Mouse (Mus musculus): ENCODE measurements around the gene Tiam1. TPM values are rescaled to one million over a fixed set of nuclear protein-coding genes. Genes with fewer than 3 reads are reported as not detected.

Gene Tiam1
- polyA plus RNA-seq, 1 experiment from 2014 or later: 30.8 TPM

DNA sequence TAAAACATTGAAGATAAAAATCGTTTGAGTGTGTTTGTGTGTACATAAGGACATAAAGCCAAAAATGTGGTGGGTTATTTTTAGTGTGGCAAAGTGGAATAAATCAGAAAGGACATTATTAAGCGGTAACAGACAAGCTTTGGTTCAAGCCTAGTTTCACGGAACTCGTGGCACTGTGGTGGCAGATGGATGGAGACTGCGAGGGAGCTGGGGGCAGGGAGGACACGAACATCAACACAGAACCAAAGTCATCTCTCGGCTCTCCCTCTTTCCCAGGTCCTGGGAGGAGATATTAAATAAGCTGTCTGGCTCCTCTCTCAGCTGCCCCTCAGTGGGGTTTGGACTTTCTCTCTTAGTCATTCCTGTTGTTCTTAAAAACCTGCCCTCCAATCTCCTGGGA lies 215.0 kb downstream of the Tiam1 start:
- Histone ChIP-seq H3K9ac (no peak overlapping the region), H3K4me3 (no peak overlapping the region), H3K9me3 (no peaks in the 10 kb centered on the region), H3K4me2 (no peak overlapping the region), H3K36me3 (replicated peaks) (no peaks in the 10 kb centered on the region), H3K27me3 (replicated peaks) (no peaks in the 10 kb centered on the region), H3K4me1 (peaks cover 10% of the 10 kb centered on the region), H3K27ac (no peak overlapping the region)
- WGBS: 92% methylated on average over 7 of the region's 7 CpGs
- ATAC-seq (replicated peaks): no peak

DNA sequence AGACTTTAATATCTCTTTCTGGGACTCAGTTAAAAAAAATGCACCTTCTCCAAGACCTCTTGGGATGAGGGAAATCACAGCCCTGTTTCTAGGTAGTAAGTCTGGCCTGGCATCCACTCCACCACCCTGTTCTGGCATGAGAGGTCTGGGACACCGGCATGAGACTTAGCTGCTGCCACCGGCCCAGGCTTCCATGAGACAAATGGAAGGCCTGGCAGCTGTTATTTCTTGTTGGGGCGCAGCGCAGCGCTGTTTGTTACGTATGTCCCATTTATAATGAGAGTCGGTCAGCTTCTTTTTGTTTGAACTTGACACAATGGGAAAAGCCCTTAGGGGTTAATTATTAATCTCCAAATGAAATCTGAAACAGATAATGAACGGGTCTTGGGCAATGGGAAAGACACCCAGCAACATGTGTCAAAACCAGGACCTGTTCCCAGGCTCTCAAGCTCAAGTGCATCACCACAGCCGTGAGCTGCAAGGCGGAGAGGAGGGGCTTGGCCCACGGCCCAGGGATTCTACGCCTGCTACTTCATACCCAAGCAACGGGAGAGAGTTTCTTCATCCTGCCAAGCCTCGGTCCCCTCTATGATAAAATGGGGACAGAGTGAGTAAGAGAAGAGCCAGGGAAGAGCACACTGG lies 219.2 kb downstream of the Tiam1 start:
- peaks cover 15% of the 10 kb centered on the region for H3K4me1 ChIP-seq
- 49% methylated on average over 14 of the region's 14 CpGs for WGBS
- ATAC-seq (replicated peaks): peak; percentile 54; the same call in 1 of the 2 replicates
- H3K4me3 ChIP-seq: no peak overlapping the region
- H3K4me2 ChIP-seq: no peak overlapping the region
- no peaks in the 10 kb centered on the region for H3K9me3 ChIP-seq
- no peak overlapping the region for H3K27ac ChIP-seq
- H3K27me3 ChIP-seq (replicated peaks): no peaks in the 10 kb centered on the region
- H3K9ac ChIP-seq: no peak overlapping the region
- H3K36me3 ChIP-seq (replicated peaks): no peaks in the 10 kb centered on the region

GRCm38 (mm10) chr16:89923311-89923710 lies 220.3 kb downstream of the Tiam1 start:
- no peaks in the 10 kb centered on the region for H3K36me3 ChIP-seq (replicated peaks)
- H3K9me3 ChIP-seq: no peaks in the 10 kb centered on the region
- WGBS: 89% methylated on average over 8 of the region's 8 CpGs
- no peaks in the 10 kb centered on the region for H3K27me3 ChIP-seq (replicated peaks)
- no peak overlapping the region for H3K27ac ChIP-seq
- H3K9ac ChIP-seq: no peak overlapping the region
- ATAC-seq (replicated peaks): no peak
- H3K4me1 ChIP-seq: peaks cover 15% of the 10 kb centered on the region
- no peak overlapping the region for H3K4me2 ChIP-seq
- H3K4me3 ChIP-seq: no peak overlapping the region

GRCm38 (mm10) chr16:89922458-89922857 lies 221.1 kb downstream of the Tiam1 start:
- ATAC-seq (replicated peaks): no peak
- H3K4me2 ChIP-seq: no peak overlapping the region
- WGBS: 92% methylated on average over 8 of the region's 8 CpGs
- H3K4me1 ChIP-seq: peaks cover 15% of the 10 kb centered on the region
- H3K4me3 ChIP-seq: no peak overlapping the region
- no peaks in the 10 kb centered on the region for H3K27me3 ChIP-seq (replicated peaks)
- H3K9ac ChIP-seq: no peak overlapping the region
- H3K36me3 ChIP-seq (replicated peaks): no peaks in the 10 kb centered on the region
- H3K9me3 ChIP-seq: no peaks in the 10 kb centered on the region
- no peak overlapping the region for H3K27ac ChIP-seq

DNA sequence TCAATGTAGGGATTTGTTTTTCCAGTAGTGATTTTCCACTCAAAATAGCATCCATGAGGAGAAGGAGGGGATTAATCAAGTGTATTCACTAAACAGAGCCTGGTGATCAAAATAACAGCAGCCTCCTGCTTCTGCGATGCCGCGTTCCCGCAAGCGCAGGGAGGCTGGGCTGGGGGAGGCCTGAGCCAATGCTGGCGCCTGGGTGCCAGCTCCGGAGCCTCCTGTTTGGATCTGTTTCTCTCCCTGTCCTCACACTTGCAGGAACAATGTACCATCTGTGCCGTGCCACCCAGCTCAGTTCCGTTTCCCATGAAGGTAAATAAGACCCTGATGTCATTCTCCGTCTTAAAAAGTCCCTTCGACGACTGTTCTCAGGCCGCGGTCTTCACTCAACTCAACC lies 222.2 kb downstream of the Tiam1 start:
- Histone ChIP-seq H3K36me3 (replicated peaks) (no peaks in the 10 kb centered on the region), H3K9me3 (no peaks in the 10 kb centered on the region), H3K9ac (no peak overlapping the region), H3K4me1 (peaks cover 15% of the 10 kb centered on the region), H3K4me2 (no peak overlapping the region), H3K4me3 (no peak overlapping the region), H3K27me3 (replicated peaks) (no peaks in the 10 kb centered on the region), H3K27ac (no peak overlapping the region)
- ATAC-seq (replicated peaks): no peak
- 75% methylated on average over 14 of the region's 14 CpGs for WGBS

- Histone ChIP-seq H3K9ac (no peak overlapping the region), H3K27ac (no peak overlapping the region), H3K9me3 (no peaks in the 10 kb centered on the region), H3K4me3 (no peak overlapping the region), H3K27me3 (replicated peaks) (no peaks in the 10 kb centered on the region), H3K4me1 (peaks cover 15% of the 10 kb centered on the region), H3K36me3 (replicated peaks) (no peaks in the 10 kb centered on the region), H3K4me2 (no peak overlapping the region)
- 75% methylated on average over 8 of the region's 8 CpGs for WGBS
- ATAC-seq (replicated peaks): no peak
Measured at GRCm38 (mm10) chr16:89920417-89920816, 223.2 kb downstream of the Tiam1 start.

DNA sequence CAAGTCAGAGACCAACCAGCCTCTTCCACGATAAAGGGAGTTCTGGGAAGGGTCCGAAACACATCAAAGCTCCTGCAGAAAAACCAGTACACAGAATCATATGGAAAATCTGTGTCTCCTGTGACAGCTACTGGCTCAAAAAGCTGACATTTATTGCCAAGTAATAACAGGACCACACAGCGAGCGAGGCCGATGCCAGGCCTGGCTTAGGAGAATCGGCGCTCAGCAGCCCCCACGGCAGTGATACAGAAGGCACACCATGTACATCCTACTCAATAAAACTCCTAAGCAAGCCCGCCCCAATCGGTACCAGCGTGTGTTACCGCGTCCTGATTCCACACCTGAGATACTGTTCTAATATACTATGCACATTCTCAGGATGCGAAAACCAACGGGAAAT lies 226.2 kb downstream of the Tiam1 start:
- H3K4me1 ChIP-seq: 0 out of 2 replicates have a peak, but pooled peaks cover 4% of the 10 kb centered on the region
- no peak for ATAC-seq (replicated peaks)
- H3K4me2 ChIP-seq: no peak overlapping the region
- no peak overlapping the region for H3K4me3 ChIP-seq
- no peak overlapping the region for H3K9ac ChIP-seq
- no peaks in the 10 kb centered on the region for H3K9me3 ChIP-seq
- no peaks in the 10 kb centered on the region for H3K27me3 ChIP-seq (replicated peaks)
- H3K27ac ChIP-seq: no peak overlapping the region
- H3K36me3 ChIP-seq (replicated peaks): no peaks in the 10 kb centered on the region
- WGBS: 92% methylated on average over 15 of the region's 15 CpGs

DNA sequence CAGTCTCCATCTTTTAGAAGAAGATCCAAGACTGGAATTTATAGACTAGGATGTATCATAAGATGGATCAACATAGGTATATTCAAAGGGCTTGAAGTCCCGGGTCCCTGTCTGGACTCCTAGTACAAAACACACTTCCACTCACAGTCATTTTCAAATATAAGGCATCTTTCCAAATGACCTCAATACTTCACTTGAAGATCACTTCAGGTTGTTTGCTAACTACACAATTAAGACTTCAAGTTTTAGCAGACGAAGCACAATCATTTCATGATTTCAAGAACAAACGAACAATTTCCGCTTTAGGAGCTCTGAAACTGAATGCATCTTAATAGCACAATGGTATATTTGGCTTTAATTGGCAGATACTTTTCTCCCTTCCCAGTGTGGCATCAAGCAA lies 228.6 kb downstream of the Tiam1 start:
- H3K27ac ChIP-seq: no peak overlapping the region
- no peak overlapping the region for H3K4me2 ChIP-seq
- no peaks in the 10 kb centered on the region for H3K36me3 ChIP-seq (replicated peaks)
- peaks cover 6% of the 10 kb centered on the region; the same call in 1 of the 2 replicates for H3K4me1 ChIP-seq
- no peak for ATAC-seq (replicated peaks)
- H3K9ac ChIP-seq: no peak overlapping the region
- no peaks in the 10 kb centered on the region for H3K27me3 ChIP-seq (replicated peaks)
- H3K9me3 ChIP-seq: no peaks in the 10 kb centered on the region
- WGBS: 94% methylated on average over 4 of the region's 4 CpGs
- H3K4me3 ChIP-seq: no peak overlapping the region

- Histone ChIP-seq H3K36me3 (replicated peaks) (no peaks in the 10 kb centered on the region), H3K27me3 (replicated peaks) (no peaks in the 10 kb centered on the region), H3K9ac (no peak overlapping the region), H3K9me3 (no peaks in the 10 kb centered on the region), H3K4me1 (peaks cover 23% of the 10 kb centered on the region), H3K4me2 (no peak overlapping the region), H3K27ac (no peak overlapping the region), H3K4me3 (no peak overlapping the region)
- WGBS: 66% methylated on average over 8 of the region's 8 CpGs
- ATAC-seq (replicated peaks): no peak
Measured at GRCm38 (mm10) chr16:89912686-89913375, 230.7 kb downstream of the Tiam1 start.

DNA sequence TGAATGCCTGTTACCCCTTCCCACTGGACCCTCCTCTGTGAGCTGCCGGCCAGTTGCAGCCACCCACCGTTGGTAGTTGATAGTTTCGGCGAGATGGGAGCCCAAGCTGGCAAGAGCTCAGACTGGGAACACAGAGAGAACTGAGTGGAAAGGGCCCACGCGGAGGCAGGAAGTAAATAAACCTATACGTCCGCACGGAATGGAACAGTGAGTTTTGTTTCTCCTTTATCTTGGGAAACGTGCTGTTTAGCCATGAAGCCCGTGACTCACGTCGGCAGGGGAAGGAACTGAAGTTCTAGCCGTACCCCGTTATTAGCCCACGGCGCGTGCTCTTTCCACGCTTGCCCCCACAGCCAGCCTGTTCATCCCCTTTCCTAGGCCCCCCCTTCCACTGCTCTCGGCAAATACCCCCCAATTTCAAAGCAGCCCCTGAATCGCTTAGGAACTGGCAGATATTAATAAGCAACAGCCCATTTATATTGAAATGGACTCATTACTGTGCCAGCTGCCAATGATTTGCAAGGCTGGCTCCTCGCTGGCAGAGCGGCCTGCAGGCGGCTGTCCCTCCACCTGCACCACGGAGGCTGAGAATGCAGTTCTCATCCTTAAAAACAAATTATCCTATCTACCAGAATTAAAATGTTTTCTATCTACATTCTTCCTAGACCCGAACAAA lies 234.0 kb downstream of the Tiam1 start:
- Histone ChIP-seq H3K36me3 (replicated peaks) (no peaks in the 10 kb centered on the region), H3K9me3 (no peaks in the 10 kb centered on the region), H3K27me3 (replicated peaks) (no peaks in the 10 kb centered on the region), H3K4me2 (peak overlapping the region; percentile 25; the same call in 1 of the 2 replicates), H3K4me3 (no peak overlapping the region), H3K4me1 (peaks cover 24% of the 10 kb centered on the region), H3K9ac (no peak overlapping the region), H3K27ac (no peak overlapping the region)
- WGBS: 44% methylated on average over 26 of the region's 26 CpGs
- no peak for ATAC-seq (replicated peaks)

GRCm38 (mm10) chr16:89907651-89908050 lies 235.9 kb downstream of the Tiam1 start:
- no peak overlapping the region for H3K4me2 ChIP-seq
- H3K9ac ChIP-seq: no peak overlapping the region
- WGBS: 46% methylated on average over 9 of the region's 9 CpGs
- no peaks in the 10 kb centered on the region for H3K9me3 ChIP-seq
- peaks cover 20% of the 10 kb centered on the region for H3K4me1 ChIP-seq
- H3K36me3 ChIP-seq (replicated peaks): no peaks in the 10 kb centered on the region
- no peak overlapping the region for H3K4me3 ChIP-seq
- ATAC-seq (replicated peaks): no peak
- H3K27me3 ChIP-seq (replicated peaks): no peaks in the 10 kb centered on the region
- no peak overlapping the region for H3K27ac ChIP-seq

- Histone ChIP-seq H3K4me3 (no peak overlapping the region), H3K36me3 (replicated peaks) (no peaks in the 10 kb centered on the region), H3K27me3 (replicated peaks) (no peaks in the 10 kb centered on the region), H3K27ac (no peak overlapping the region), H3K9ac (no peak overlapping the region), H3K4me1 (peaks cover 20% of the 10 kb centered on the region), H3K4me2 (no peak overlapping the region), H3K9me3 (no peaks in the 10 kb centered on the region)
- no peak for ATAC-seq (replicated peaks)
- 92% methylated on average over 7 of the region's 7 CpGs for WGBS
Measured at GRCm38 (mm10) chr16:89906909-89907308, 236.7 kb downstream of the Tiam1 start.
